Mouse (Mus musculus): ENCODE measurements at regions not wholly inside any gene's neighbourhood (a gene's known extent, or its start where the extent isn't known, plus 50 kb on each side); places are given as distances from the start of the nearest gene placed in this dataset.

DNA sequence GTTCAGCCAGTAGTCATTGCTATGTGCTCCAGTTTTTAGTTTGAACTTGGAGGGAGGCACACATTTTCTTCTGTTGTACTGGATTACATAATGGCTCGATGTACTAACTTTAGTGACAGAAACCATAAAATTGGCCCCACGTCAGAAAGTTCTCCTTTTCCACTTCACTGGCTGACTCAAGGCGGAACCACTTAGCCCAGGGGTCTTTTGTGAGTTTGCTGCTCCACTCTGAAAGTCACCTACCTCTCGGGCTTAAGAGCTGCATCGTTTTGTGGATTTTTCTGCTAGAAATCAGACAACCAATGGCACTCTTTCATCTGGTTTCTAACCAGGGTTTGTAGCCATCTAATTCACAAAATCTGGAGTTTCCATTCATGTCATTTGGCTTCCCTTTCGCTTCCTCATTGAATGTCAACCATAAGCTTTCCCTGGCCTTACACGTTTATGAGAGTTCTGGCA, 304.8 kb upstream of the Cited2 start:
- WGBS, result 71% methylated on average over 7 of the region's 7 CpGs
- no peak overlapping the region for H3K4me3 ChIP-seq (ENCODE audit: low read depth, low read length)
- no peak for ATAC-seq
- no peaks in the 10 kb centered on the region for H3K27me3 ChIP-seq (replicated peaks; ENCODE audit: control insufficient read depth, insufficient read depth, low read length)
- H3K4me2 ChIP-seq (replicated peaks; ENCODE audit: low read depth), result no peak overlapping the region
- H3K4me1 ChIP-seq (replicated peaks; ENCODE audit: control insufficient read depth, insufficient read depth, low read length), result no peaks in the 10 kb centered on the region; the same call in 1 of the 2 replicates
- no peak for TF ChIP-seq CTCF (IDR thresholded peaks at IDR 0.05; ENCODE audit: low read depth)
- H3K9me3 ChIP-seq (ENCODE audit: control insufficient read depth), result no peaks in the 10 kb centered on the region
- H3K36me3 ChIP-seq (ENCODE audit: control insufficient read depth, insufficient read depth), result no peaks in the 10 kb centered on the region
- no peak overlapping the region for H3K9ac ChIP-seq (ENCODE audit: low read depth, low read length)
- H3K27ac ChIP-seq (ENCODE audit: low read depth, low read length), result no peak overlapping the region

DNA sequence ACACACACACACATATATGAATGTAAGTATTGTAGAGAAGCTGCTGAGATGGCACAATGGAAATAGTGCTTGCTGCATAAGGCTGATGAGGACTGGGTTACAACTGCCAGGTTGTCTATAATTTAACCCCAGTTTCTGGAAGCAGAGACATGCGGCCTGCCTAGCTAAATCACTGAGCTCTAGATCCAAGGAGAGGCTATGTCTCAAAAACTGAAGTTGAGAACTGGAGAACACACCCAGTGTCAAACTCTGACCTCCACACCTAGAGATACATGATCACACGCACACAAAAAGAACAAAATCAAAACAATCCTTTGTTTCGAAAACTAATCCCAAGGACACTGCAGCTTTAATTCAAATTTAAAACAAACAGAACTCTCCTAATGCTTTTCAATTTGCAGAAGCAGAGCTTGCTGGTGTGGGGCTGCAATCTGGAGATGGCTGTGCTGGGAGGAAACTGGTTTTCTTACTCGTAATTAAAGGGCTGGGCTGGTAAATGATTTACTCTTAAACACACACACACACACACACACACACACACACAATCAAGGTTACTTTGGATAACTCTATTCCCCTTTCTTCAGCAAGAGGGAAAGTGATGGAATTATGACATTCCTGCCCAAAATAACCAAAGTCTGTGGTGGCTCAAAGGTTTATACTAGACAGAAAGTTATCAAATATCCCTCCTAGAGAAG, 299.3 kb upstream of the Cited2 start:
- H3K4me2 ChIP-seq (replicated peaks; ENCODE audit: low read depth), result no peak overlapping the region
- H3K36me3 ChIP-seq (ENCODE audit: control insufficient read depth, insufficient read depth), result no peaks in the 10 kb centered on the region
- no peaks in the 10 kb centered on the region for H3K9me3 ChIP-seq (ENCODE audit: control insufficient read depth)
- no peak overlapping the region for H3K27ac ChIP-seq (ENCODE audit: low read depth, low read length)
- H3K4me1 ChIP-seq (replicated peaks; ENCODE audit: control insufficient read depth, insufficient read depth, low read length), result 0 out of 2 replicates have a peak, but pooled peaks cover 2% of the 10 kb centered on the region
- TF ChIP-seq CTCF (IDR thresholded peaks at IDR 0.05; ENCODE audit: low read depth), result no peak
- H3K9ac ChIP-seq (ENCODE audit: low read depth, low read length), result no peak overlapping the region
- ATAC-seq, result peak; percentile 56
- no peak overlapping the region for H3K4me3 ChIP-seq (ENCODE audit: low read depth, low read length)
- H3K27me3 ChIP-seq (replicated peaks; ENCODE audit: control insufficient read depth, insufficient read depth, low read length), result no peaks in the 10 kb centered on the region
- 32% methylated on average over 4 of the region's 4 CpGs for WGBS

DNA sequence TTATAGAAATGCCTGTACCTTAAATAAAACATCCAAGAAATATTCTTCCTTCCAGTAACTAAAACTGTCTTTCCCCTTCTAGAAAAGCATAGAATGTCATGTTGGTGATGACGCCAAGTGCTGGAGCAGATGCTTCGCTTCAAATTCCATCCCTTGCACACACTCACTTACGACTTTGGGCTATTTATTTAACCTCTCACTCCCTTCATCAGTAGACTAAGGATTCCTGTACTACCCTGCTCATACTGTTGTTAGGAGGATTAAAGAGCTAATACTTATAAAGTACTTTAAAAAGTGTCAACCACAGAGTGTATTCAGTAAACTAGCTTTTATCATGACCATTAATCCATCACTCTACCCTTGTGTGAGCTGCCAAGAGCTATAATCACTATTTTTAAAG, 296.8 kb upstream of the Cited2 start:
- 66% methylated on average over 3 of the region's 3 CpGs for WGBS
- Histone ChIP-seq H3K9ac (ENCODE audit: low read depth, low read length) (no peak overlapping the region), H3K27ac (ENCODE audit: low read depth, low read length) (no peak overlapping the region), H3K27me3 (replicated peaks; ENCODE audit: control insufficient read depth, insufficient read depth, low read length) (no peaks in the 10 kb centered on the region), H3K9me3 (ENCODE audit: control insufficient read depth) (no peaks in the 10 kb centered on the region), H3K4me1 (replicated peaks; ENCODE audit: control insufficient read depth, insufficient read depth, low read length) (0 out of 2 replicates have a peak, but pooled peaks cover 2% of the 10 kb centered on the region), H3K4me2 (replicated peaks; ENCODE audit: low read depth) (no peak overlapping the region), H3K4me3 (ENCODE audit: low read depth, low read length) (no peak overlapping the region), H3K36me3 (ENCODE audit: control insufficient read depth, insufficient read depth) (no peaks in the 10 kb centered on the region)
- ATAC-seq, result no peak
- TF ChIP-seq CTCF (IDR thresholded peaks at IDR 0.05; ENCODE audit: low read depth), result no peak

DNA sequence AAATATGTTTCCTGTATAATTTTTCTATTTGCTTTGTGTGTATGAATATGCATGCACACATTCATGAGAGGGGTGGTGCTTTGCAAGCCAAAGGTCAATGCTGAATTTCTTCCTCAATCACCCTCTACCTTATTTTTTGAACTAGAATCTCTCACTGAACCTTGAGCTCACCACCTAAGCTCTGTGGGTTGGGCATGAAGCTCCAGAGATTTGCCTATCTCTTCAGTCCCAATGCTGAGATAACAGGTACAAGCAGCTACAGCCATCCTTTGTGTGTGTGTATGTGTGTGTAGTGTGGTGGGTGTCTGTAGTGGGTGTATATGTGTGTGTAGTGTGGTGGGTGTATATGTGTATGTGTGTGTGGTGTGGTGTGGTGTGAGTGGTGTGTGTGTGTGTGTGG, 295.7 kb upstream of the Cited2 start:
- no peak overlapping the region for H3K27ac ChIP-seq (ENCODE audit: low read depth, low read length)
- no peaks in the 10 kb centered on the region for H3K36me3 ChIP-seq (ENCODE audit: control insufficient read depth, insufficient read depth)
- no peak overlapping the region for H3K4me2 ChIP-seq (replicated peaks; ENCODE audit: low read depth)
- no peak overlapping the region for H3K9ac ChIP-seq (ENCODE audit: low read depth, low read length)
- TF ChIP-seq CTCF (IDR thresholded peaks at IDR 0.05; ENCODE audit: low read depth), result no peak
- H3K27me3 ChIP-seq (replicated peaks; ENCODE audit: control insufficient read depth, insufficient read depth, low read length), result no peaks in the 10 kb centered on the region
- H3K4me1 ChIP-seq (replicated peaks; ENCODE audit: control insufficient read depth, insufficient read depth, low read length), result 0 out of 2 replicates have a peak, but pooled peaks cover 2% of the 10 kb centered on the region
- H3K4me3 ChIP-seq (ENCODE audit: low read depth, low read length), result no peak overlapping the region
- ATAC-seq, result peak; percentile 75
- H3K9me3 ChIP-seq (ENCODE audit: control insufficient read depth), result no peaks in the 10 kb centered on the region

DNA sequence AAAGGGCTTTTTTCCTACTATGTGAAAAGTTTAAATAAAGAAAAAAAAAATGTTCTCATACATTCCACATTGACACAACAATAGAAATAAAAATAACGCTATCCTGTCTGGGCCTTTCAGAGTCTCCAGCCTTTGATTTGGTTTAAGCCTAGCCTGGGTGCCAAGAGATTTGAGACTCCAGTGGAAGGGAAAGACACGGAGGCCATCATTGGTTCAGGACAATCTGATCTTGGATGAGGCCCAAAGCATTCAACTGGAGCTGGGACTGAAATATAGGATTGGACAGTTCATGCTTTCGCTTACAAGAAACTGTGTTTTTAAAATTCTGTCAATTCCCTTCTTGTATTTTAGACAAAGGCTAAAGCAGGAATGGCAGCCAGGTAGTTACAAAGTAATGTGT, 294.7 kb upstream of the Cited2 start:
- WGBS, result 78% methylated on average over 3 of the region's 3 CpGs
- Histone ChIP-seq H3K4me2 (replicated peaks; ENCODE audit: low read depth) (no peak overlapping the region), H3K9ac (ENCODE audit: low read depth, low read length) (no peak overlapping the region), H3K27me3 (replicated peaks; ENCODE audit: control insufficient read depth, insufficient read depth, low read length) (no peaks in the 10 kb centered on the region), H3K4me1 (replicated peaks; ENCODE audit: control insufficient read depth, insufficient read depth, low read length) (0 out of 2 replicates have a peak, but pooled peaks cover 2% of the 10 kb centered on the region), H3K36me3 (ENCODE audit: control insufficient read depth, insufficient read depth) (no peaks in the 10 kb centered on the region), H3K9me3 (ENCODE audit: control insufficient read depth) (no peaks in the 10 kb centered on the region), H3K27ac (ENCODE audit: low read depth, low read length) (no peak overlapping the region), H3K4me3 (ENCODE audit: low read depth, low read length) (no peak overlapping the region)
- no peak for TF ChIP-seq CTCF (IDR thresholded peaks at IDR 0.05; ENCODE audit: low read depth)
- ATAC-seq, result no peak

DNA sequence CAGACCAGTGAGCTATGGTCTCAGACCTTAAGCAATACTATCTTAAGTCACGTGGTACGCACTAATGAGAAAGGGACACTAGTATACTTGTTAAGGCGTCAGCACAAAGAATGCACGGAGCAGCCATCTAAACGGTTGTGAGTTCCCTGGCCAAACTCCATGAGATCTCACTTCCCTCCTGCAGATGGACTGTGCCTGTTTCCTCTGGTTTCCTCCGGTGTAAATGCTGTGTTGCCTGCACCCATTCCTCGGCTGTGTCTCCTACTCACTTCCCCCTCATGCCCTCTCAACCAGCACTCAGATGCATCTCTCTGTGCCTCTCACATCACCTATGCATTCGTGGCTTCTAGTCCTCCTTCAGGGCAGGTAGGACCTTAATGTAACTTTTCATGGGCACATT, 291.9 kb upstream of the Cited2 start:
- no peak overlapping the region for H3K4me2 ChIP-seq (replicated peaks; ENCODE audit: low read depth)
- 69% methylated on average over 8 of the region's 8 CpGs for WGBS
- H3K9me3 ChIP-seq (ENCODE audit: control insufficient read depth), result no peaks in the 10 kb centered on the region
- TF ChIP-seq CTCF (IDR thresholded peaks at IDR 0.05; ENCODE audit: low read depth), result no peak
- H3K36me3 ChIP-seq (ENCODE audit: control insufficient read depth, insufficient read depth), result no peaks in the 10 kb centered on the region
- H3K27ac ChIP-seq (ENCODE audit: low read depth, low read length), result no peak overlapping the region
- H3K9ac ChIP-seq (ENCODE audit: low read depth, low read length), result no peak overlapping the region
- no peak for ATAC-seq
- no peaks in the 10 kb centered on the region for H3K27me3 ChIP-seq (replicated peaks; ENCODE audit: control insufficient read depth, insufficient read depth, low read length)
- no peaks in the 10 kb centered on the region for H3K4me1 ChIP-seq (replicated peaks; ENCODE audit: control insufficient read depth, insufficient read depth, low read length)
- no peak overlapping the region for H3K4me3 ChIP-seq (ENCODE audit: low read depth, low read length)
